Mouse (Mus musculus) brain, embryonic 18.5 days (tissue): ENCODE data around the gene Cul4b.
"Not testable (repeated sequence)": the region's sequence is repeated elsewhere in the genome, so short reads cannot be mapped to it uniquely, and the experiment has no call there.

Experiments
- DNase-seq: peaks from one replicate; pipeline ENCODE4 v3.0.0-alpha.2; 2012; ENCODE audit warnings: low read depth, low spot score

Gene Cul4b

DNA sequence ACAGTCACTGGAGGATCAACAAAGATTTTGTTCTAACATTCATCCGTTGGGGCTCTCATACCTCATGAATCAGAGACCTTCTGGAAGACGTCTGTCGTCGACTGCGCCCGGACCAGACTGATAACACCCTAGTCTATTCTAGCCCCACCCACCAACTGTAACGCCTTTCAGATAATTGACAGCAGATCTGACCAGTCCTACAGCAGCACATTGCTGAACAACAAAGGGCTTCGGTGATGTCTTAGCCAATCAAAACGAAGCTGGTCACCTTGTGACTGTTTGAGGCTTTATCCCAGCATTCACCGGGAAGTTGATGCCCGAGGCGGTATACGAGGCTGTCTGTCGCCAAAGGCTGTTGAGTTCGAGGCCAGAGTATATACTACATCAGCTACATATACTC, at the start of gene Cul4b:
Cul4b (minus strand) TSS at position 119 of the 400 bp plus-strand sequence.
- no peak for DNase-seq

GRCm38 (mm10) chrX:38600995-38601369, 25.0 kb upstream of the Cul4b start:
- peak; percentile 2 for DNase-seq

- DNase-seq: peak; percentile 85
Measured at GRCm38 (mm10) chrX:38600177-38600994, 24.4 kb upstream of the Cul4b start, which contains the start of gene Mcts1. Gene Mcts1, plus strand, starts transcription at chrX:38600578.

DNA sequence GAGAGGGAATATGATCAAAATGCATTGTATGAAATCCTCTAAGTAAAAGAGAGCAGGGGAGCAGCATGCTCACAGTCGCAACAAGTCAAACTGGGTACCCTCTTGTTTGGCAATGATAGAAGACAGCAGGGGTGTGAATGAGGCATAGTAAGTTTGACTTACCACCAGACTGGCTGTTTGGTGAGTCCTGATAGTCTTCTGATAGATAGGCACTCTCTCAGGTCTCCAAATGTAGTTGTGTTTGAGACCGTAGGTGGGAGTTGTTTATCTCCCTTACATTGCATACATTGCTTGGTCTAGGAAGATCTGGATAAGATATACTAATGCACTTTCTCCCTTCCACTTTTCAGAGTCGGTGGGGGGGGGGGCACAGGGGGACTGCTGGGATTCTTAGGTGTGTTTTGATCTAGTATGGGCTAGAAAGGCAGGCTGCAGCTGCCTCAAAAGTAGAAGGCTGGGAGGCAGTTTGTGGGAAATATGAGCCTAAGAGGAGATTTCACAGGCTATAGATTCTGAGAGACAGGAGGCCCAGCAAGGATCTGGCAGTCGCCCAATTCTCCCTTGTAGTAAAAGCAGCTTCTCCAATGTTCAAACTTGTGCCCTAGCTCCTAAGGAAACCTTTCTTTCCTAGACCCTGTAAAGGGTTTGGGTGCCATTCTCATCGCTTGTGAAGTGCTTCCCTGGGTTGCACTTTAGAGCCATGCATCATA, 17.3 kb upstream of the Cul4b start:
- no peak for DNase-seq

DNA sequence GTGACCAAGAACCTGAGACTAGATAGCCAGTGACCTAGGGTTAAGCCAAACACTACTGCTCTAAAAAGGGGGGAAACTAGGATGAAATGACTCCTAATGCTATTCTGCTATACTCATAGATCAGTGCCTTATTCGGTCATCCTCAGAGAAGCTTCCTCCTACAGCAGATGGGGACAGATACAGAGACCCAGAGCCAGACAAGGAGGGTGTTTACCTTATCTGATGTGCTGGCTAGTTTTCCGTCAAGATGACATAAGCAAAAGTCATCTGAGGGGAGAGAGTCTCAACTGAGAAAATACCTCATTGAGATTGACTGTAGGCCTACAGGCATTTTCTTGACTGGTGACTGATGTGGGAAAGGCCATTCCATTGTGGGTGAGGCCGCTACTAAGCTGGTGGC, 15.8 kb upstream of the Cul4b start:
- DNase-seq: no peak

DNA sequence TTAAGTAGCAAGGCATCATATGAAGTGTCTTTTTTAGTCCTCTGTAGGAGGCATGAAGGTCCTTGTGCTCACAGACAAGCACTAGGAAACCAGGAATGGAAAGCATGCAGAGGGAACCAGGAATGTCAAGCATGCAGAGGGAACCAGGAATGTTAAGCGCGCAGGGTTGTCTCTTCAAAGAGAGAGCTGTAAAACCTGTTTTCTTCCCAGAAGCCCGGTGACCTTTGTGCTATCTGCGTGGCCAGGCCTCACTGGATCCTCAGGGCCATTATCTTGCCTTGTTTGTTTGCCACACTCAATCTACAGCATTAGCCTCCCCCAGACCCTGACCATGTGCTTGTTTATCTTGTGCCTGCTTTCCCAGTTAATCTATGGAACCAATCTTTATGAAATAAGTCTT, 13.8 kb upstream of the Cul4b start:
- DNase-seq: no peak

DNA sequence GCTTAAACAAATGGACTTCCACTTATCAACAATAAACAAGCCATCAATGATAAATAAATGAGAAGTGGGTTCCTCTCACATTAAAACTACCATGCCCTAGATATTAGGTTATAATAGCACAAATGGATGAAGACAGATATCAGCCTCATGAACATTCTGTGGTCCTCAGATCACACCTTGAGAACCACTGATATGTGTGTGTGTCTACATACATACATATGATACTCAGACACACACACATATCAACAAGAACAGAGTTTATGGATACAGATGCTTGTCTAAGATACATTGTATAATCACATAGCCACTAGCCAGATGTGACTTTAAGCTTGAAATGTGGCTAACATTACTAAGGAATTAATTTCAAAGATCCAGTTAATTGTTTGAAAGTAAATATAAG, 7.3 kb upstream of the Cul4b start:
- no peak for DNase-seq

DNA sequence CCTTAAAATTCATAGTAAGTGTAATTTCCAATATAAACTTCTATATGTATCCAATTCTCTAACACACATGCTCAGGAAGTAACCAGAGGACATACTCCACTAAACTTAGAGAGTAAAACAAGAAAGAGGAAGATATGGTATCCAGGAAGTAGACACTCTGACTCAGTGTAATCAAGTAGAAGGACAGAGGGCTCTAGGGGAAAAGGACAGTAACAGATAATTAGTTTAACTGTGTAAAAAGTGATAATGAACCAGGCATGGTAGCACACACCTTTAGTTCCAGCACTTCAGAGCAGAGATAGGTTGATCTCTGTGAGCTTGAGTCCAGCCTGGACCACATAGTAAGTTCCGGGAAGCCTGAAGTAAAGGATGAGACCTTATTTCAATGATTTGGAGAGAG, 5.1 kb upstream of the Cul4b start:
- no peak for DNase-seq

GRCm38 (mm10) chrX:38566521-38567205, 9.3 kb downstream of the Cul4b start:
- DNase-seq: no peak

- no peak for DNase-seq
Measured at GRCm38 (mm10) chrX:38565176-38565542, 10.8 kb downstream of the Cul4b start.

DNA sequence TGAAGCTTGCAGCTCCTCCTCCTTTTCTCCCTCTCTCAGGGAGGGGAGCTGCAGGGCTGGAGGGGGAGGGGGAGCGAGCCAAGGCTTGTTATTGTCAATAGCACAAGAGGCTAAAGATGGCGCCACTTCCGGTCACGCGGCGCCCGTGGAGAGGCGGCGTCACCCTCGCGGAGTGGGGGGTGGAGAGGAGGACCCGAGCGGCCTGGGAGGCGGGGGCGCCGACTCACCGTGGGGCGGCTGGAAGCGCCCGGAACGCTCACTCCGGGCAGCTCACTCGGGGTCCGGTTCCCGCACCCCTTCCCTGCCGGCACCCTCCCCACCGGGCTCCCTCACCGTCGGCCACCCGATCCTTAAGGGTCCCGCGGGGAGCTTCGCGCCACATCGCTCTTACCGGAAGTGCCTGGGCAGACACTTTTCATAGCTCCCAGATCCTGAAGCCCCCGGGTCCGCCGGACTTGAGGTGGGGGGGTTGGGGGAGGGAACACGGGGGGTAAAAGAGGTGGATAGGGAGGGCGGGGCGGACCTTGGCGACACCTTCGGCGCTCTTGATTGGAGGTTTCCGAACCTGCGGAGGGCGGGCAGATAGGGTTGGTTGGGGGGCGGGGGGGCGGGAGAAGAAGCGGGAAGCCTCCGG, 11.3 kb downstream of the Cul4b start:
- DNase-seq: peak; percentile 79

GRCm38 (mm10) chrX:38563941-38564541, 12.0 kb downstream of the Cul4b start:
- no peak for DNase-seq

- no peak for DNase-seq
Measured at GRCm38 (mm10) chrX:38553255-38553654, 22.7 kb downstream of the Cul4b start.

DNA sequence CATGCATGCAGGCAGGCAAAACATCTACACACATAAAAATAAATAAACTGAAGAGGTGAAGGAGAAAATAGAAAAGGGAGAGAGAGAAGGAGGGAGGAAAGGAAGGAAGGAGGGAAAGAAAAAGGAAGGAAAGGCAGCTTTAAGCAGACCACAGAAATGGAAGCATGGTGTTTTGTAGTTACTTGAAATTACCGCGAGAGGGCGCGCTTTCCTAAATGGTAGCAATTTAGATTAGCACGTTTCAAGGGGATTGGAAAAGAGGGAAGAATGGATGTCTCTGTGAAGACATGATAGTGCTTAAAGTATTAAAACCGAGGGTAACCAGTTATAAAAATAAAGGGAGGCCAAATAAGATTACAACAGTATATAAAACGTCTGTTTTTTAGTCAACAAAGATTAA, 61.4 kb downstream of the Cul4b start:
- DNase-seq: peak; percentile 10

GRCm38 (mm10) chrX:38504846-38505245, 71.2 kb downstream of the Cul4b start:
- no peak for DNase-seq

DNA sequence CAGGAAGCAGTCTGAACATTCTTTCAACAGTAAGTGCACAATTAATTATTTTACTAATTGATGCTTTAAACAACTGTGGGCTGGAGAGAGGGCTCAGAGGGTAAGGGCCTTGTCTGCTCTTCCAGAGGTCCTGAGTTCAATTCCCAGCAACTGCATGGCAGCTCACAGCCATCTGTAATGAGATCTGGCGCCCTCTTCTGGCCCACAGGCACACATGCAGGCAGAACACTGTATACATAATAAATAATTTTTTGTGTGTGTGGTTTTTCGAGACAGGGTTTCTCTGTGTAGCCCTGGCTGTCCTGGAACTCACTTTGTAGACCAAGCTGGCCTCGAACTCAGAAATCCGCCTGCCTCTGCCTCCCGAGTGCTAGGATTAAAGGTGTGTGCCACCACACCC, 73.8 kb downstream of the Cul4b start:
- not testable (repeated sequence) for DNase-seq

DNA sequence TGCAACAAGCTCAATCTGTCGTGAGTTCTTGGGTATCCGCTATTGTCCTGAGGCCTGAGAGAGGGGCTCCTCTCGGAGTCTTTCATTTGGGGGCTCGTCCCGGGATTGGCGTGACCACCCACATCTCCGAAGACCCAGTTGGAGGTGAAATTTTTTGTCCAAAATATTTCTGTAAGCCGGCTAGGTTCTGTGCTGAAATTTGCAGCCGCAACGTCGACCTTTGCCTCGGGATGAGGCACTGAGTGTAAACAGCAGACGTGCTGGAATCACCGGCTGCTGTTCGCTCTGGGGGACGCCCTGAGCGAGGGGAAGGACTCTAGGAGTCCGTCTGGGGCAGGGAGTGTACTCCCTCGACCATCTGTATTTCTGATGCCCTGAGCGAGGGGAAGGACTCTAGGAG, 90.5 kb downstream of the Cul4b start:
- not testable (repeated sequence) for DNase-seq
